Mouse (Mus musculus) E14TG2a.4 (cell line): ENCODE data around the gene Nid1.
"Not testable (repeated sequence)": the region's sequence is repeated elsewhere in the genome, so short reads cannot be mapped to it uniquely, and the experiment has no call there.

Experiments used
- CTCF ChIP-seq: conservative IDR thresholded peaks from 2 replicates; pipeline ENCODE4 v1.5.1; 2014; ENCODE audit warnings: low read length
- NANOG ChIP-seq: IDR thresholded peaks from 2 replicates; pipeline ENCODE4 v1.6.1; 2014; ENCODE audit warnings: borderline replicate concordance, low read length, mixed read lengths

DNA sequence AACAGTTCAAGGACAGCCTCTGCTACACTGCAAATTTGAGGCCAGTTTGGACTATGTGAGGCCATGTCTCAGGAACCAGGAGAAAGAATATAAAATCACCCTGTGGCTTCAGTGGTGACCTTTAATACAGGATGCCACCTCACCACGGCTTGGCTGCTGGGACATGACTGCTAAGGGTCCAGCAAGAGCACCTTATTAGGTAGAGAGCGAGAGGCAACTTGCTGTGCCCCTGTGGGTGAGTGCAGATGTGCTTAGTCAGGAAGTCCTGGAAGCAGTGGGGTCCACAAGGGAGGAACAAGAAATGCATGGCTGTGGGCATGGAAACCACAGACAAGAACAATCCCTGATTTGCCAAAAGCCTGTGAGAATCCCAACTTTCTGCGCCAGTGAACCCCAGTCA lies 34.0 kb upstream of the Nid1 start:
- not testable (repeated sequence) for TF ChIP-seq CTCF, NANOG
